Mouse (Mus musculus) adipose tissue, adult 10 weeks (tissue): Measurements from ENCODE around the gene Muc15. TPM values are rescaled to one million over a fixed set of nuclear protein-coding genes. Genes with fewer than 3 reads are reported as not detected.

Experiments used
- polyA plus RNA-seq: library from polyadenylated mRNA; stranded (reverse); fragments of 350-450 nt; fragmentation: Illumina TruSeq; extraction: RNeasy Lipid Tissue Mini Kit (QIAGEN cat#74804); gene quantifications from one replicate; pipeline ENCODE4 v1.2.3, GENCODE M21; 2014; ENCODE audit warnings: low read depth, low replicate concordance

Gene Muc15
- polyA plus RNA-seq: 459 TPM

GRCm38 (mm10) chr2:110721290-110721753 lies at the start of gene Muc15:
TSS of gene Muc15 (plus strand) at chr2:110721340.

Other genes starting within 250 kb of the Muc15 start
- gene Slc5a12, start 124.0 kb upstream of the Muc15 start, polyA plus RNA-seq: not detected
- 3.3 TPM for gene Ano3, start 229.6 kb downstream of the Muc15 start, polyA plus RNA-seq